Mouse (Mus musculus) thymus, postnatal 14 days (tissue): ENCODE results near the gene Zscan29.
"Not testable (repeated sequence)": the region's sequence is repeated elsewhere in the genome, so short reads cannot be mapped to it uniquely, and the experiment has no call there.

Experiments
- DNase-seq: peaks from one replicate; pipeline ENCODE4 v3.0.0; 2021

Gene Zscan29

GRCm38 (mm10) chr2:121132822-121133221, 38.1 kb downstream of the Zscan29 start:
- DNase-seq, result no peak

- no peak for DNase-seq
These were observed 41.9 kb downstream of the Zscan29 start for GRCm38 (mm10) chr2:121128865-121129620.

GRCm38 (mm10) chr2:121127536-121127935, 43.4 kb downstream of the Zscan29 start:
- DNase-seq, result no peak

GRCm38 (mm10) chr2:121126302-121126701, 44.6 kb downstream of the Zscan29 start:
- not testable (repeated sequence) for DNase-seq

GRCm38 (mm10) chr2:121119260-121119659, 51.7 kb downstream of the Zscan29 start:
- DNase-seq, result no peak

- DNase-seq, result no peak
These were observed 55.5 kb downstream of the Zscan29 start for GRCm38 (mm10) chr2:121115418-121115817.

- DNase-seq, result no peak
These were observed 61.2 kb downstream of the Zscan29 start, which contains the start of gene Tgm7 for GRCm38 (mm10) chr2:121109695-121110094. Gene Tgm7 (minus strand): TSS chr2:121109795.
